Mouse (Mus musculus): Measurements from ENCODE around the gene Mpzl2.

The Mpzl2 gene

DNA sequence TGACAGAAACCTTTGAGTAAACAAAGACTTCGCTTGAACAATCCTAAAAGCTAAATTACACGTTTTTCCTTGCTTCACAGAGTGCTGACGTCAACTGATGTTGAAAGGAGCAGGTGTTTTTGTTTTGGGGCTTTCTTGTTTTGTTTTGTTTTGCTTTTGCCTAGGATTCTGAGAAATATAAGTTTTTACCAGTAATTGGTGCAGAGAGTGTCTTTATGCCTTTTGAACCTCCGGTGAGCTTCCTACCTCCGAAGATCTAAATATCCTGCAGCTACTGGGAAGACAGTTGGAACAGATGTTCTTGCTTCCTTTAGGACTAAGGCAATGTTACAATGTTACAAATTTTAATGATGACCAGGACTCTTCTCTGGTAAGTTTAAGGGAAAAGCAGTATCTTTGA, at the start of gene Mpzl2:
TSS of gene Mpzl2 (plus strand) at position 301 of the 400 bp plus-strand sequence.
- DNase-seq = no peak

DNA sequence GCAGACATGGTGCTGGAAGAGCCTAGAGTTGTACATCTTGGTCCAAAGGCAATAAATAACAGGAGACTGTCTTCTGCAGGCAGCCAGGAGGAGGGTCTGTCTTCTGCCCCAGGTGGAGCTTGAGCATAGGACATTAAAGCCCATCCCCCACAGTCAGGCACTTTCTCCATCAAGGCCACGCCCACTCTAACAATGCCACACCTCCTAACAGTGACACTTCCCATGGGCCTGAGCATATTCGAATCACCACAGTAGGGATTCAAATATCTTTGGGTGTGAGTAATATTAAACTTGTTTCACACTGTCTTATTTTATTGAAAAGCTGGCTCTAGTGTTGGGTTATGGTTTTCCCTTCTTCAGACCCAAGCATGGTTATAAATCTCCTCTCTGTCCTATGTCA, 47.8 kb upstream of the Mpzl2 start:
- no peak for DNase-seq

DNA sequence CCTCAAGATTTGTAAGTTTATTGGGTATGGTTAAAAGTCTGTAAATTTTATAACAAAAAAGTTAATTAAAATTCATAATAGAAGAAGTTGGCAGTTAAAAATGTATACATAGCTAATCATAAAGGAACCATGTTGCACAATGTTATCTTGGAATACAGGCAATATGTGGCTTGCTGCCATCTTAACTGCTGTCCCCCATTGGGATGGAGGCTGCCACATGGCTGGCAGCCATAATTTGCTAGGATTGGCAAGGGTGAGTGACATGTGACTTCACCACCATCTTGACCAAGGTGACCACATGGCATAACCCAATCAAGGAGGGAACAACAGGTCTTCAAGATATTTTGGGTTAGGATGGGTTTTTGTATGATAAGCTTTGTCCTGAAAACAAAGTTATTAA, 47.3 kb upstream of the Mpzl2 start:
- peak; percentile 70 for DNase-seq

DNA sequence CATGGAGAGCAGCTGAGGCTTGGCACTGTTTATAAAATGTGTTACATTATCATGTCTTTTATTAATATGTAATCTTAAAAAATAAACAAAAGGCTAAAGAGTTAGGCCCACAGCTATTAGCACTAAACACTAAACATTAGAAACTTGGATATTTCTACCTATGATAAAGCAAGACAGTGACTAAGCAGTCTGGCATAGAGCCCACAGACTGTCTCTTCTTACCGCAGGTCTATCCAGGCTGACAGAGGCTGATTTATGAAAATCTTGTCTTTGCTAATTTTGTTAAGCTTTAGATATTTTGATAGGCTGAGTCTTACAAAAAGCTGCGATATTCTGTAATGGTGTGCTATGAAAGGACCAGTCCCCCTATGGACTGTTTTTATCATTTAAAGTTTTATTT, 46.3 kb upstream of the Mpzl2 start:
- DNase-seq = no peak

DNA sequence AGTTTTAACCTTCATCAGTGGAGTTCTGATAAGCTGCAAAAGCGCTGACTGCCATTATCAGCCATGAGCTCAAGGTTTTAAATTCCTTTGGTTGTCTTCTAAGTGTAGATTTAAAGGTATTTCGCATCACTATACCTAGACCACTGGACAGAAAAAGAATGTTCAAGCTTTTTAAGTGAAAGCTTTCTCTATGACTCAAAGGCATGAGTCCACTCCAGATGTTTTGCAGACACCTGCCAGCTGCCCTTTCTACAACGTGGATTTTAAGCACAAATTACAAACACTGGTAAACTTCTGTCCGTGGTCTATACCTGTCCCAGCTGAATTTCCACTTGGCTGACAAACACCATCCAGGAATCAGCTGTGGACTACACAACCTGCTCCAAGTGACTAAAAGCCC, 44.6 kb upstream of the Mpzl2 start:
- DNase-seq = no peak

DNA sequence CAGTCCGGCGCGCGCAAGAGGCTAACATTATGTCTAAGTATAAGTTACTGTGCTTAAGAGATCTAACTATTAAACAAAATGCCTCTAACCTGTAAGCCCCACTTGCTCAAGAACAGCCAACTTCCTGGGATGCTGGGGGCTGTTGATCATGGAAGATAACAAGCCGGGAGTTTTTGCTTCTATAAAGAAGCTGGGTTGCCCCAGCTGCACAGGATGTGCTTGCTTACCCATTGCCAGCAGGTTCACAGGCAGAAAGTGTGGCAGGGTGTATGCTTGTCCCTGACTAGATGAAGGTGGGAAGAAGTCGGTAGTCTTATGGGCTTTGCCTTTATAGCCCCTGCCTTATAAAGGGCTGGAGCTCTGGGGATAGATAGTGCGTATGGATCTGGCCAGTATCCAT, 43.0 kb upstream of the Mpzl2 start:
- DNase-seq = no peak

DNA sequence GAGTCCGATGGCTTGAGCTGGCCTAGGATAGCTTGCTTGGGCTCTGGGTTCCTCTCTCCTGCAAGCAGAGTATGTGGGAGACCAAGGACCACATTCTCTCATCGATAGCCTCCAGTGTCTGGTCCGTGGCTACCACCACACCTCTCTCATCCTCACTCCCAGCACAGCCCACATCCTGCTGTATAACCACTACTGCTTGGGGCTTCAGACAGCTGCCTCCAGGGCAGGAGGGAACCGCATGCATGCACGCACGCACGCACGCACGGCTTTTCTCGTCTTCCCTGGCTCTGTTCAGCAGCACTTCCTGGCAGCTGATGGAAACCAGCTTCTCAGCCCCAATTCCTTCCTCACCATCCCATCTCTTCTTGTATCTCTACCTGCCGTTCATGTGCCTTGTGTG, 41.5 kb upstream of the Mpzl2 start:
- DNase-seq = no peak

DNA sequence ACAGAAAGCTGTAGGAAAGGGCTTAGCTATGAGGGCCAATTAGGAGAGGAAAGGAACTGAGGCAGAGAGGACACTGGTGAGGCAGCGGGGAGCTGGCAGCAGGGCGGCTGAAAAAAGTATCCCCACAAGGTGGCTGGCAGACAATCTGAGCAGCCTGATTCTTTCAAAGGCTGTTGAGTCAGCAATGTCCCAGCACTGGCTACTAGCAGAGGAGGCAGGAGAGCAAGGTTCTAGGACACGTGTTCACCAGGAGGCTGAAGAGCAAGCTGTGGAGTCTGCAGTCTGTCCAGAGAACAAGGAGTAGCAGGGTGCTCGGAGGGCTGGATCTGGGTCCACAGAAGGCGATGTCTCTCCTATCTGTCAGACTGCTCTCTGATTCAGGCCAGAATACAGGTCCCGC, 40.4 kb upstream of the Mpzl2 start:
- DNase-seq = peak; percentile 80

DNA sequence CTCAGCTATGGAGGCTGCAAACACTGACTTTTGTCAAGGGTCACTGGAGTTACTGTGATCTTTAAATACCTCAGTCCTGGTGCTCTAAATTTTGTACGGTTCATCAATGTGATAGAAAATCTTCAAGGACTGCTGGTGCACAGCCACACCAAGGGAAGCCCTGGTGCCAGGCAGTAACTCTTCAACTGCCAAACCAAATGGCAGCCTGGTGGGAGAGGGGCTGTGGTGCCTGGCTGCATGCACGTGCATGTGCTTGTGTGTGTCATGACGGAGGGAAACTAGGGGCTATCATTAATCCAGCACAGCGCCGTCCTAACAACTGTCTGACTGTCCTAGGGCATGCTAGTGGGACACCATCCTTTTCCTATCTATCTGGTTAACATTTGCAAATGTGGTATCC, 39.8 kb upstream of the Mpzl2 start:
- DNase-seq = no peak

DNA sequence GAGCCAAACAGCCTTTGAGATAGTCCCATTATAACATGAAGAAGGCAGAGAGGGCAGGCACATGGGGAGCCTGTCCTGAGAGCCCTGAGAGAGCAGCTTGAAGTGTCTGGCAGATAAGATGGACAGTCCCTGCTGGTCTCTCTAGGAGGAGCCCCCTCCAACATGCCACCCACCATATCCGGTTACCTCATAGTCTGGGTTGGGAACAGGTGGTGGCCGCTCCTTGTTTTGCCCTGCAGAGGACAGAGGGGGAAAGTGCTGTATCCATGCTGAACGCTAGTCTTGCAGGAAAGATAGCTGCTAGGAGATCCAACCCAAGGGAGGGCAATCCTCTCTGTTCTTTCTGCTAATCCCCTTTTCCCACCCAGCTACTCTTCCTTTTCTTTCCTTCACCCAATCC, 39.4 kb upstream of the Mpzl2 start:
- no peak for DNase-seq

DNA sequence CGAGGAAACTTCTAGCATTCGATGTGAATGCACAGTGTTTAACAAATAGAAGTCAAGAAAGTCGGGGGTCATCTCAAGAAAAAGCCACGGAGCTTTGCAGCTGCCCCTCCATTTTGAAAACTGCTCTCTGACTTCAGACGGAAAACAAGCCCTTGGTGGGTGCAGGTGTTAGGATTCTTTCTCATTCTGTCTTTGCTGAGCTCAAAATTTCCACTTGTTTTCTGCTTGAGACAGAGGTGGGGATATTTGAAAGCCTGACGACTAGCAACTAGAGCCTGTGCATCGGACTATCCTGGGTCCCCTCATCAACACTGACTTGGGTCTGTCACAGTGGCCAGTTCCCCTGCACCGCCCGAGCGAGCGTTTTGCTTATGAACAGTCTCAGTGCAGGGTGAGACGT, 32.2 kb upstream of the Mpzl2 start:
- no peak for DNase-seq

DNA sequence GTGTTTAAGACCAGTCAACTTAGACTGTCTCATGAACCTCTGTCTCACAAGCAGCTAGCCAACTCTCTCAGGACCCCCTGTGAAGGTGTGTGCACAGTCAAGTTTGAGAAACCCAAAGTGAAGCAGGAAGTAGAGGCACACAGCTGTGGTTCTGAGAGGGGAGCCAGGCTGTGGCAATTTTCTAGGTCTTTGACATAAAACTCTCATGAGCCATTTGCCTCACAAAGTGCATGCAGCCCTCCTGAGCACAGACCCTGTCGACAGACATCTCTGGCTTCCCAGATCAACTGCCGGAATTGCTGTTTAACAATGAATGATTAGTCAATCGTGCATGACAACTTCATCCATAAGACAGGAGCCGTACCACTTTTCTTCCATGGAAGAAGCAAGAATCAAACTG, 31.3 kb upstream of the Mpzl2 start:
- DNase-seq = no peak

DNA sequence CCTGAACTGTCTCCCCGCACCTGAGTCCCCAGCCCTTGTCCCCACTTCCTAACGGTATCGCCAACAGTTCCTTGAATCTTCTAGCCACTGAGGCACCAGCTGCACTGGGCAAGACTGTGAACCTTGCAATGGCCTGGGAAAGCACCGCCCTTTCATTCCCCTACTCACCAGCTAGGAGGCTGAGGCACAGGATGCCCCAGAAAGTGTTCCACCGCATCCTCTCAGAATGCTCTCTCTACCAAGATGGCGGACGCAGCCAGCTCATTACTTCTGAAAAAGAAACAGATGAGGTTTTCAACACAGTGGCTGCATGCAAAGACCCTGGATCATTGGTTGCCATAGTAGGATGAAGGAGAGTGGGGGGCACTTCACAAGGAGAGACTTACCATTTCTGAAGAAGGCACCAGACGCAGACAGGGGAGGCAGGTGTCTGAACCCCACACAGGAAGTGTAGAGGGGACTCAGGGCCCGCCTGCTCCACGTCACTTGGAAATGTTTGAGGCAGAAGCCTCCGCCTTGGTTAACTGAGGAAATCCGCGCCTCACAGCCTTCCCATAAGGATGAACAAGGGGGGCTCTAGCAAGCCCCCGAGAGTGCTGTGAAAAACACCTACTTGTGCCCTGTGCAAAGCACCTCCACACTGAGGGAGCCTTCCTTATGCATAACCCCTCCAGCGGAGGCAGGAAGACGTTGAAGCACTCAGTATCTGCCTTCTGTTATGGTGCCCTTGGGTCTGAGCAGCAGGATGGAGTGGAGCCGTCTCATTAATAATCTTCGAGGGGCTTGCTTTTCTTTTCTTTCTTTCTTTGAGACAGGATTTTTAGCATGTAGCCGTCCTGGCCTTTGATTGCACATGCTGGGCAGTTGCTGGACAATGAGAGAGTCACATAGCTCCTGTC, 30.2 kb upstream of the Mpzl2 start, which contains the start of gene Cd3e:
TSS of gene Cd3e (minus strand) at position 448 of the 899 bp plus-strand sequence.
- no peak for DNase-seq

DNA sequence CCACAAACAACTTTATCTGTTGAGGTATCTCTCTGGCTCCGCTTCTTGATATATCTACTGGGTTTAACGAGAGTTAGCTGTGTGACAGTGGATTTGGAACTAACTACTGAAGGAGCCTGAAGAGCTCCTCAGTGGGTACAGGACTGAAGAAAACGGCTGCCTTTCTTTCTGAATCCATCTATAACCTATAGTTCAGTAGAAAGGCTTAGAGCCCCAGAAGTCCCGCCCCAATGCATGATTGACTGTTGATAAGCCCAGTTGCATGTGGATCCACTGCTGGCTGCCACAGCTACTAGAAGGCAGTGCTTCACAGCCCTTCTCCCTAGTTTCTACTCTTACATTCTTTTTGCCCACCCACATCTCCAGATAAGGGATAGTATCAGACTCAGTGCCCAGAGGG, 29.1 kb upstream of the Mpzl2 start:
- DNase-seq = no peak

DNA sequence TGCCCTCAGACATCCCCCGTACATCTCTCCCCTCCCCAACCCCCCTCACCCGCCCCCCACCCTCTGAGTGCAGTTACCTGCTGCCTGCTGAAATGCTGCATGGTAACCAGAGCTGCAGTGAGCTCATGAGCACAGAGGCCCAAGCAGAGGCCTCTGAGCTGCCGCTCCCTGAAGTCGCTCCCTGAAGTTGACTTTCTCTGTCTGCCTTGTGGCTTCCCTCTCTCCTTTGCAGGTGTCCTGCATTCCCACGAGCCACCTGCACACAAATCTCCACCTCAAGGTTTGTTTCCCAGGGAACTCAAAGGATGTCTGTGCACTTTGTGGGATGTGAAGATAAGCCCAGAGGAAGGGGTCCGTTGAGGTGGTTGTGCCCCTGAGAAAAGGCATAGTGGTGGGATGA, 28.3 kb upstream of the Mpzl2 start:
- DNase-seq = no peak

DNA sequence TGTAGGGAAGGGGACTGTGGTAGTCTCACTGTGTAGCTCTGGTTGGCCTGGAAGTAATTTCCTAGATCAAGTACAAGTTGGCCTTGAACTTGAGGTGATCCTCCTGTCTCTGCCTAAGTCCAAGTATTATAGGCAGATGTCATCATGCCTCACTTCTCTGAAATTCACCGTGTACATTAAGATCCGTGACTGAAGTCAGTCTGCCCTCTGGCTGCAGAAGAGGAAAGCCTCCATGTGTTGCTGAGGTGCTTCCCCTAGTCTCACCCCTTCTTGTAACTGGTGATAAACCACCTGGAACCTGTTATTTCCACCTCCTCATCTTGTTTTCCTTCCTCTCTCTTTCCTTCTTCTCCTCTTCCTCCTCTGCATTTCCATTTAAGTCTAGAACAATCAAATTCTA, 24.7 kb upstream of the Mpzl2 start:
- DNase-seq = no peak

DNA sequence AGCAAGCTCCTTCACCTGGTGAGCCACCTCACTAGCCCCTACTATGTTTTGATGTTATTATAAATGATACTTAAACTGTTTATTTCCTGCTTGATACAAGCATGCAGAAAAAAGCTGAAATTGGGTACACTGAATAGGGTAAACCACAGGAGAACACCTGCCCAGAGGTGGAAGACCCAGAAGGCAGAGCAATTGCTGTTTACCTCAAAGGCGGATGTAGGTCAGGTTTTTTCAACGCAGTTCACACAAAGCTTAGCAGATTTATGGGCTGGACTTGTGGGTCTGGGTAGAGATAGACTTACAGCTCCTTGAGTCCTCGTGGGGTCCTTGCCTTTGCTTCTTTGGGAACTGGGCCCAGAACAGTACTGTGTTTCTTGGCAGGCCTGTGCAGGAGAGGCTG, 23.8 kb upstream of the Mpzl2 start:
- no peak for DNase-seq

DNA sequence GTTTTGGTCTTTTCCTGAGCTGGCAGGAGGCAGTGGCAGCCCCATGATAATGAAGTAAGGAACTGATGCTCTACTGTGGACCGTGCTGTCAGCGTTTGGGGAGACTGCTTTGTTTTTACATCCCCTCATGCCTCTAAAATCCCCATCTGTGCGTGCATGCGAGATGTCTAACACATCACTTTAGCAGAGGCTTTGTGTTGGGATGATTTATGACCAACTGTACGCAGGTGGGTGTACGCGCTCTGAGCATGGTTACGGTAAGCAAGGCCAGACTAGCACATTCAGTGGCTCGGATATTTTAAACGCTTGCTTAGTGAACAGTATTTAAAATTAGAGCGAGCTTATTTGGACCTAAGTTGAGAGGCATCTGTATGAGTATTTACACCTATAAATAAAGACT, 21.6 kb upstream of the Mpzl2 start:
- DNase-seq = no peak

DNA sequence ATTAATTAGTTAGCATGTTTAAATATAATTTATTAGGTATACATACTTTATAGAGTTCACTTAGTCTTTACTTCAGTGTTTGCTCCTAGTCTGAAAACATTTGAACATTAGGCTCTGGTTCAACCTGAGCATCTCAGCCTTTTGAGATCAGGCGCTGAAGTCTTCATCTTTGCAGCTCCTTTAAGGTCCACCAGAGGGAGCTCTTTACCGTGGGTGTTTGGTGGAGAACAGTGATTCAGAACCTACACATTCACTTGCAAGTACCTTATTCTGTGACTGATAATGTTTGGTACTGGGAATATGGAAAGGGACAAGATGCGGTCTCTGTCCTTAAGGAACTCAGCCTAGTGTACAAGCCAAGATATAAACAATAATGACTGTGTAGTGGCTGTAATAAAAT, 16.8 kb upstream of the Mpzl2 start:
- peak; percentile 51 for DNase-seq

DNA sequence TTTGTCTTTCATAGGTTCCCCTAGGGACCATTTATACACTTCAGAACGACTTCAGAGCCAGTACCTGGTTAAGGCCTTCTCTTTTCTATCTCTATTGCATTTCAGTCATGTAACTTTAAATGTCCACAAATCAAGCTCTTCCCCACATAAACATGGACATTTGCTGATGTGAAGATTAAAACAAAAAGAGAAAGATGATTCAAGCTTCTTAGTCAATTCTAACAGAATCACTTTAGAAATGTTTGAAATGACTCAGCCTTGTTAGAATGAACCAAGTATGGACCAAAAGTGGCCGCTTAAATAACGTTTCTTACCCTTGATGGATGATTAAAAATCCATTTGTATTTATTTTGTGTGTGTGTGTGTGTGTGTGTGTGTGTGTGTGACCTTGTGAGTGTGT, 16.0 kb upstream of the Mpzl2 start:
- DNase-seq = no peak

DNA sequence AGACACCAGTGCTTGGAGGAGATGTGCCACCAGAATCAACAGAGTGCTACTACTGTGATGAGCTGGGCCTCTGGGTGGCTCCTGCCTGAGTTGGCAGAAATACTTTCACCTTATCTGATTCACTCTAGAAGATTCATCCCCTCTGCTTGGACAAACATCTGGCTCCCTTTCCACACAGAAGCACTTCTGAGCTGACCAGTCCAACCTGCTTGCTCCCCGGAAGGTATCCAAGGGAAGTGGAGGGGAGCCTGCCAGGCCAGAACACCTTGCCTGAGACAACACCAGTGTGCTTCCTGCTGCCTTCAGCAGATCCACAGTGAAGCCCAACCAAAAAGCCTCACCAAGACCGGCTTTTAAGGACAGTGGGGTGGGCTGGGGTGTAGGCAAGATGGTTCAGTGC, 15.4 kb upstream of the Mpzl2 start:
- no peak for DNase-seq

DNA sequence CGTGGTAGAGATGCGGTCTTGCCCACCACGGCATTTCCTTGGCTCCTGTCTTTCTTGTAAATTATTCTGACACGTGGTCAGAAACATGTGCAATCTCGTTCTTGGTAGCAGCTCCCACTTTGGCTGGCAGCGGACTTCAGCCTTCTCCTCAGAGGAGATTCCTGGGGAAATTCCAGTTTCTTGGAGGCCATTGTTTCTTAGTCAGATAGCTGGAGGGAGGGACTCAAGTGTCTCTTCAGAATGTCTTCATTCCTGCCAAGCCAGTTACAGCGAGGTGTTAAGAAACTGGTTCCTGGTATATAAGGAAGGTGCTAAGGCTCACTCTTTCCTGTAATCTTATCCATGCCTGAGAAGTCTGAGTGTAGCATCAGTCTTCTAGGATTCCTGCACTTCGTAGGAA, 12.2 kb upstream of the Mpzl2 start:
- DNase-seq = no peak

DNA sequence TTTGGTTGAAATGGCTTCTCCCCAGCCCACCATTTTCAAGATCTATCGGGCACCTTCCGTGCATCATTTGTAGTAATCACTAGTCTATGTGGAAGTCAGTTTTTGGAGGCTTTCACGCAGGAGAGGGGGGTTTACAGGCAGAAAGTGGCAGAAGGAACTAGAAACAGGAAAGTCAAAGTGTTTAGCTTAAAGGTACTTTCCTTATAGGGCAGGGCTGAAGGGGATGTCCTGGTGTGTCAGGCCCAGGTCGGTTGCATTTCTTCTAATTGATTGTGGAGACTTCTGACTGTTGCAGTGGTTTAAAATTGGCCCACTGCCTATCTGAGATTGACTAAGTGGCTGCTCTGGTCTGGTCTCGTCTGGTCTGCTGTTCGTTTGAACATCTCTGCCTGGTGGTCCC, 9.3 kb upstream of the Mpzl2 start:
- DNase-seq = no peak

DNA sequence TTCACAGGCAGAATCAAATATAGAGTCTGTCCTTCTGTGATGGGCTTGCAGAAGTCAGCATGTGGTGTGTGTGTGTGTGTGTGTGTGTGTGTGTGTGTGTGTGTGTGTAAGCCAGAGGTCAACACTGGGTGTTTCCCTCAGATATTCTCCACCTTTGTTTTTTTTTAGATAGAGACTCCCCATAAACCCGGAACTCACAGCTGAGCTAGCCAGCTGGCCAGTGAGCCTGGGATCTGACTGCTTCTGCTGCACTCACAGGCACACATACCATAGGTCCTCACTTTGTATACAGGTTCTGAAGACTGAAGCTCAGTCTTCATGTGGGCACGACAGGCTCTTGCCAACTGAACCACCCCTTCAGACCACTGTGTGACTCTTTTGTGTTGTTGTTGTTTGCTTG, 7.3 kb upstream of the Mpzl2 start:
- DNase-seq = no peak

DNA sequence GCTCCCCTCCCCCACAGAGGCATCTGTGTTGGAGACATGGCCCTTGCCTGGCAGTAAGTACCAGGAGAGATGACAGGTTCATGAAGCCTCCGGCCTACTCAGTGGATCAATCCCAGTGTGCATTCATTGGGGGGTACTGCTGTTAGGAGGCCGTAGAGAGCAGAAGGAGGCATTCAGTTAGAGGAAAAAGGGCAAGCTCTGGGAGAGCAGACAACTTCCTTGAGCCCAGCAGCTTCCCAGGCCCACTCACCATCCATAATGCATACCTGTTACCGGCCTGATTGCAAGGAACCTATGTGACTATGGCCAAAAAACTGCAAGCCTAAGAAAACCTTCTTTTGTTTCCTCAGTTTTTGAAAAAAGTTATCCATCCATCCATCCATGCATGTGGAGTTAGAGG, 5.1 kb upstream of the Mpzl2 start:
- DNase-seq = no peak
